Mouse (Mus musculus) gastrocnemius, postnatal 14 days (tissue): ENCODE results near the gene Fgfr2. TPM values are rescaled to one million over a fixed set of nuclear protein-coding genes. Genes with fewer than 3 reads are reported as not detected.
A peak's percentile ranks its signal among the peaks of the same experiment; 100 is the strongest.
"Not testable (repeated sequence)": the region's sequence is repeated elsewhere in the genome, so short reads cannot be mapped to it uniquely, and the experiment has no call there.

ENCODE experiments used
- DNase-seq: peaks from one replicate; pipeline ENCODE4 v3.0.0; 2021; ENCODE audit warnings: mixed read lengths
- intact Hi-C: fragments of 180-260 bp; cut with DNase I; formaldehyde crosslinking; loops from one replicate; pipeline ENCODE4 v1.15.1; 2025; ENCODE audit warnings: low total_unique reads
- total RNA-seq, 2 experiments: library from RNA; stranded (reverse); gene quantifications; 2 replicates each; pipeline ENCODE4 v1.2.3; 2021

Gene Fgfr2
- total RNA-seq, 2 experiments from 2014 or later: 1.2 to 1.8 TPM

GRCm38 (mm10) chr7:130537068-130537467, 2586.1 kb downstream of the Fgfr2 start:
- intact Hi-C loops: no loop called here
- no peak for DNase-seq

- no peak for DNase-seq
These were observed 2588.0 kb downstream of the Fgfr2 start for GRCm38 (mm10) chr7:130535174-130535573.

GRCm38 (mm10) chr7:130533316-130534260, 2589.6 kb downstream of the Fgfr2 start:
- peak; percentile 86 for DNase-seq
- intact Hi-C loops: no loop called here

More at GRCm38 (mm10) chr7:130535174-130535573, 2588.0 kb downstream of the Fgfr2 start:
- intact Hi-C loops: no loop called here

GRCm38 (mm10) chr7:130531138-130531537, 2592.0 kb downstream of the Fgfr2 start:
- intact Hi-C loops, DNase-seq: not testable (repeated sequence)

GRCm38 (mm10) chr7:130527306-130527705, 2595.8 kb downstream of the Fgfr2 start:
- intact Hi-C loops: no loop called here
- no peak for DNase-seq

GRCm38 (mm10) chr7:130523451-130523850, 2599.7 kb downstream of the Fgfr2 start:
- DNase-seq: no peak
- intact Hi-C loops: no loop called here

- no peak for DNase-seq
- intact Hi-C loops: no loop called here
These were observed 2602.2 kb downstream of the Fgfr2 start for GRCm38 (mm10) chr7:130520812-130521422.

GRCm38 (mm10) chr7:130520049-130520425, 2603.1 kb downstream of the Fgfr2 start, which contains the start of gene Ate1:
Gene Ate1, minus strand, starts transcription at chr7:130520369.
- intact Hi-C loops: no loop called here
- DNase-seq: no peak

- DNase-seq: peak; percentile 99
- intact Hi-C loops: no loop called here
These were observed 2603.8 kb downstream of the Fgfr2 start for GRCm38 (mm10) chr7:130519096-130520048.

- intact Hi-C loops: no loop called here
- DNase-seq: no peak
These were observed 2604.7 kb downstream of the Fgfr2 start for GRCm38 (mm10) chr7:130518213-130519095.

- intact Hi-C loops: no loop called here
- DNase-seq: no peak
These were observed 2612.9 kb downstream of the Fgfr2 start for GRCm38 (mm10) chr7:130510243-130510642.

- DNase-seq: no peak
- intact Hi-C loops: no loop called here
These were observed 2620.1 kb downstream of the Fgfr2 start for GRCm38 (mm10) chr7:130503006-130503405.

GRCm38 (mm10) chr7:130501499-130501898, 2621.7 kb downstream of the Fgfr2 start:
- intact Hi-C loops: no loop called here

GRCm38 (mm10) chr7:130493346-130493745, 2629.8 kb downstream of the Fgfr2 start:
- no peak for DNase-seq
- intact Hi-C loops: no loop called here

More at GRCm38 (mm10) chr7:130501499-130501898, 2621.7 kb downstream of the Fgfr2 start:
- no peak for DNase-seq

GRCm38 (mm10) chr7:130492026-130492425, 2631.1 kb downstream of the Fgfr2 start:
- intact Hi-C loops: no loop called here

GRCm38 (mm10) chr7:130479003-130479402, 2644.1 kb downstream of the Fgfr2 start:
- intact Hi-C loops: loop anchor here (10.0 kb wide), 1 partner anchor 204 kb away; no protein-coding TSS in a partner anchor

More at GRCm38 (mm10) chr7:130492026-130492425, 2631.1 kb downstream of the Fgfr2 start:
- DNase-seq: no peak

GRCm38 (mm10) chr7:130475970-130476369, 2647.2 kb downstream of the Fgfr2 start:
- intact Hi-C loops: loop anchor here (10.0 kb wide), 1 partner anchor 201 kb away; no protein-coding TSS in a partner anchor
- peak; percentile 18 for DNase-seq

More at GRCm38 (mm10) chr7:130479003-130479402, 2644.1 kb downstream of the Fgfr2 start:
- not testable (repeated sequence) for DNase-seq

- intact Hi-C loops: loop anchor here (10.0 kb wide), 1 partner anchor 199 kb away; no protein-coding TSS in a partner anchor
These were observed 2649.3 kb downstream of the Fgfr2 start for GRCm38 (mm10) chr7:130473881-130474280.

More at GRCm38 (mm10) chr7:130473881-130474280, 2649.3 kb downstream of the Fgfr2 start:
- DNase-seq: no peak
